Mouse (Mus musculus): ENCODE data around the gene Ctnna3. TPM values are rescaled to one million over a fixed set of nuclear protein-coding genes. Genes with fewer than 3 reads are reported as not detected.

Gene Ctnna3
- 1.2 TPM for polyA plus RNA-seq (2014; fragmentation: Illumina TruSeq; extraction: RNeasy Lipid Tissue Mini Kit (QIAGEN cat#74804); ENCODE audit: low read depth, low replicate concordance)

GRCm38 (mm10) chr10:63429785-63430305 is at the start of gene Ctnna3:
Gene Ctnna3, plus strand, starts transcription at chr10:63430098.

GRCm38 (mm10) chr10:63381498-63382280 is 48.2 kb upstream of the Ctnna3 start, which contains the start of gene Sirt1:
Gene Sirt1, minus strand, starts transcription at chr10:63381704.

GRCm38 (mm10) chr10:63382372-63383279 is 47.3 kb upstream of the Ctnna3 start, which contains the start of gene Dnajc12:
Gene Dnajc12, plus strand, starts transcription at chr10:63382443.

GRCm38 (mm10) chr10:63421739-63422735 is 7.9 kb upstream of the Ctnna3 start, which contains the start of gene Gm7075:
Gene Gm7075, minus strand, starts transcription at chr10:63421789.

GRCm38 (mm10) chr10:63927334-63927733 is 497.4 kb downstream of the Ctnna3 start, which contains the start of gene Gm10118:
Gene Gm10118, minus strand, starts transcription at chr10:63927434.

GRCm38 (mm10) chr10:64089680-64090460 is 660.0 kb downstream of the Ctnna3 start, which contains the start of gene Lrrtm3:
Gene Lrrtm3, minus strand, starts transcription at chr10:64090277.

Other genes with a start within 250 kb of the Ctnna3 start
- gene Mypn, start 226.1 kb upstream of the Ctnna3 start, polyA plus RNA-seq (2014; fragmentation: Illumina TruSeq; extraction: RNeasy Lipid Tissue Mini Kit (QIAGEN cat#74804); ENCODE audit: low read depth, low replicate concordance), result 0.21 TPM
- gene Herc4, start 186.3 kb upstream of the Ctnna3 start, polyA plus RNA-seq (2014; fragmentation: Illumina TruSeq; extraction: RNeasy Lipid Tissue Mini Kit (QIAGEN cat#74804); ENCODE audit: low read depth, low replicate concordance), result 29.4 TPM
- gene Sirt1, start 48.4 kb upstream of the Ctnna3 start, polyA plus RNA-seq (2014; fragmentation: Illumina TruSeq; extraction: RNeasy Lipid Tissue Mini Kit (QIAGEN cat#74804); ENCODE audit: low read depth, low replicate concordance), result 12.0 TPM
- 8.4 TPM for gene Dnajc12, start 47.7 kb upstream of the Ctnna3 start, polyA plus RNA-seq (2014; fragmentation: Illumina TruSeq; extraction: RNeasy Lipid Tissue Mini Kit (QIAGEN cat#74804); ENCODE audit: low read depth, low replicate concordance)
- gene Gm7075, start 8.3 kb upstream of the Ctnna3 start, polyA plus RNA-seq (2014; fragmentation: Illumina TruSeq; extraction: RNeasy Lipid Tissue Mini Kit (QIAGEN cat#74804); ENCODE audit: low read depth, low replicate concordance), result not detected

Data from adipose tissue, adult 10 weeks (tissue).